Mouse (Mus musculus): ENCODE results near the gene Gm10318.

DNA sequence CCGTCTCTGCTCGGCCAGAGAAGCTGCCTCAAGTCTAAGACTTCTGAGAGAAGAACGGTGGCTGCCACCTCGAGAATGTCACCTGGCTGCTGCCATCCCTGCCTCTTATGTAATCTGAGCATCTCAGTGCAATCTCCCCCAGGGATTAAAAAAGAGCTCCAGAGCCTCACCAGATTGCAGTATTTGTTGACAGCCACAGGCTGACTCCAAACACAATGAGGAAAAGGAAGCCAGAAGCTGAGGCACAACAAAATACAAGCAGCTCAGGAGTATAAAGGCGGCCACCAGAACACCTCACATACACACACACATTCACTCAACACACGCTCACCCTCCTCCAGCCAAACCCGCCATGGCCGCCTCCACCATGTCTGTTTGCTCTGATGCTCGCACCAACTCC, 17.0 kb upstream of the Gm10318 start, which contains the start of gene Krtap10-10:
- TF ChIP-seq CTCF (IDR thresholded peaks at IDR 0.05; ENCODE audit: low read depth) (no peak), EP300 (optimal IDR thresholded peaks at IDR 0.05) (no peak)
